Mouse (Mus musculus) MEL (cell line): ENCODE data around the gene Bpifb5.

Source experiments
- CTCF ChIP-seq, 3 experiments: IDR thresholded peaks in 2 of 3; conservative IDR thresholded peaks in 1 of 3; 2 replicates each; pipeline ENCODE4 v1.5.1; 2011 to 2012; ENCODE audit warnings: low read length in 3 of 3, low read depth in 2 of 3, mild to moderate bottlenecking in 2 of 3, improper control_type of control experiment in 1 of 3, inconsistent platforms in 1 of 3, mixed read lengths in 1 of 3, moderate library complexity in 1 of 3; ENCODE audit not compliant: control insufficient read depth in 1 of 3, insufficient read depth in 1 of 3, poor library complexity in 1 of 3, severe bottlenecking in 1 of 3
- EP300 ChIP-seq, 2 experiments: IDR thresholded peaks; 2 replicates each; pipeline ENCODE4 v1.6.1; 2011; ENCODE audit warnings: improper control_type of control experiment in 2 of 2, low read length in 2 of 2, low read depth in 1 of 2, mild to moderate bottlenecking in 1 of 2
- MAX ChIP-seq: IDR thresholded peaks from 2 replicates; pipeline ENCODE4 v1.6.1; 2011; ENCODE audit warnings: low read length, improper control_type of control experiment
- MEF2A ChIP-seq: IDR thresholded peaks from 2 replicates; pipeline ENCODE4 v1.6.1; 2014; ENCODE audit warnings: low read depth, mild to moderate bottlenecking, inconsistent platforms, low read length, improper control_type of control experiment; ENCODE audit not compliant: poor library complexity, insufficient replicate concordance, severe bottlenecking; ENCODE audit errors: extremely low read depth
- POLR2A ChIP-seq, 2 experiments: IDR thresholded peaks; 2 replicates each; pipeline ENCODE4 v1.6.1; 2011 to 2012; ENCODE audit warnings: low read length in 2 of 2, mild to moderate bottlenecking in 2 of 2, control low read depth in 1 of 2, improper control_type of control experiment in 1 of 2, low read depth in 1 of 2, moderate library complexity in 1 of 2; ENCODE audit not compliant: control insufficient read depth in 1 of 2, insufficient read depth in 1 of 2, poor library complexity in 1 of 2
- TCF12 ChIP-seq: IDR thresholded peaks from 2 replicates; pipeline ENCODE4 v1.6.1; 2014; ENCODE audit warnings: low read depth, mild to moderate bottlenecking, inconsistent platforms, low read length, improper control_type of control experiment, moderate library complexity
- ZNF384 ChIP-seq: IDR thresholded peaks from 2 replicates; pipeline ENCODE4 v1.6.1; 2012; ENCODE audit warnings: low read depth, mild to moderate bottlenecking, inconsistent platforms, low read length, improper control_type of control experiment

DNA sequence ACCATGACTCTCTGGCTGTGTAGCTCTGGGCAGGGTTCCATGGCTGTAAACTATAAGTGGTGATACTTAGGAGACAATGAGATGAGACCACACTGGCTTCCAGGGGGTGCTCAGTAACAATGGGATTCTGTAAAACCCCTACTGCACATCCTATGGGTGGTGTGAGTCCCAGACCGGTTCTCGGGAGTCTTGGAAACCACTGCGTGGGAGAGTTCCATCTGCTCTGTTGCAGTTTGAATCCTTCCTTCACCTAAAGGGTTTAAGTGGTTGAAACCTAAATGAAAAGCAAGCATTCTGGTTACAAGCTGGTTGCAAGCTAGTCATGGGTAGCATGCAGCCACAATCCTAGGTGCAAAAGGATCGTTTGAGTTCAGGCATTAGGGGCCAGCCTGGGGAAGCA, 11.7 kb upstream of the Bpifb5 start:
- TF ChIP-seq POLR2A (IDR thresholded peaks at IDR 0.05; ENCODE audit: control insufficient read depth in 1 of 2, insufficient read depth in 1 of 2, low read depth in 1 of 2, low read length in 2 of 2, poor library complexity in 1 of 2) (no peak), EP300 (IDR thresholded peaks at IDR 0.05; ENCODE audit: low read depth in 1 of 2, low read length in 2 of 2) (no peak), MAX (no peak), ZNF384 (no peak), CTCF (IDR thresholded peaks at IDR 0.05 in 2 of 3, conservative IDR thresholded peaks at IDR 0.05 in 1 of 3; ENCODE audit: control insufficient read depth in 1 of 3, insufficient read depth in 1 of 3, low read depth in 2 of 3, low read length in 3 of 3, poor library complexity in 1 of 3, severe bottlenecking in 1 of 3) (no peak), TCF12 (no peak), MEF2A (no peak)
